Mouse (Mus musculus): ENCODE data around the gene Ovol1. TPM values are rescaled to one million over a fixed set of nuclear protein-coding genes. Genes with fewer than 3 reads are reported as not detected.

Ovol1 gene
- polyA plus RNA-seq, 1 experiment = 11.2 TPM

GRCm38 (mm10) chr19:5571831-5572230, 11.4 kb upstream of the Ovol1 start:
- WGBS = 67% methylated on average over 5 of the region's 5 CpGs
- no peak overlapping the region for H3K4me3 ChIP-seq (replicated peaks; ENCODE audit: extremely low read depth, low read depth, low read length)

DNA sequence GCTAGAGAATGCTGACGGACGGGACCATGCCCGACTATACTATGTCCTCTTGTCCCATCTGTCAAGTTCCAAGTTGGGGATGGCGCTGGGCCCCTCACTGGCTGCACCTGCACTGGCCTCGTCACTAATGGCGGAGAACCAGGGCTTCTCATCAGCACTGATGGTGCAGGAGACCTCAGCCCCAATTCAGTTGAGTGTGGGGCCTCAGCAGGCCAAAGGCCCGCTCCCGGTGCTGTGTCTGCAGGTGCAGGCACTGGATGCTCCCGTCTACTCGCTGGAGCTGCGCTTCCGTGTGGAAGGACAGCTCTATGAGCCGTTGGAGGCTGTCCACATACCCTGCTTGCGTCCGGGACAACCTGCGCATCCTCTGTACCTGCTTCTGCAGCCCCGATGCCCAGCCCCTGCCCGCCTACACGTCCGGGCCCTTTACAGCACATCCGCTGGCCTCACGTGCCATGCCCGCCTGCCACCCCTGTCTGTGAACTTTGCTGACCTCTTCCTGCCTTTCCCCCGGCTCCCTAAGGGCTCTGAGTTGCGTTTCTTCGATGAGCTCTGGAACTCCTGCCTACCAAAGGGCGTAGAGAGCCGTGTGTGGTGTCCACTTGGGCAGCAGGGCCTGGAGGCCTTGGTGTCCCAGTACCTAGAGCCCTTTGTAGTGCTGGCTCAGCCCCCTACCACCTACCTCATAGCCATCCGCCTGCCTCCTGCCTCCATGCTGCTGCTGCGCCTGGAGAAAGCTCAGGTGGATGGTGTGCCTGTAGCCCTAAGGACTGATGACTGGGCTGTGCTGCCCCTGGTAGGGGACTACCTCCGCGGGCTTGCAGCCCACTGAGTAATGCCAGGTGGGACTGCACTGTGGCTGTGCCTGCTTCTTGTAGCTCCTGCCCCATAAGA, 10.2 kb upstream of the Ovol1 start:
- TF ChIP-seq CTCF (IDR thresholded peaks at IDR 0.05; ENCODE audit: insufficient read depth, low read length) (no peak), POLR2A (IDR thresholded peaks at IDR 0.05; ENCODE audit: borderline replicate concordance, extremely low read depth, low read depth, low read length) (no peak)
- 92% methylated on average over 32 of the region's 32 CpGs for whole genome bisulfite sequencing
- peaks cover 11% of the 10 kb centered on the region for H3K4me1 ChIP-seq (ENCODE audit: control insufficient read depth, insufficient read depth, low read length)

More at GRCm38 (mm10) chr19:5571831-5572230, 11.4 kb upstream of the Ovol1 start:
- no peak for TF ChIP-seq POLR2A (IDR thresholded peaks at IDR 0.05; ENCODE audit: borderline replicate concordance, extremely low read depth, low read depth, low read length)
- no peak for TF ChIP-seq CTCF (IDR thresholded peaks at IDR 0.05; ENCODE audit: insufficient read depth, low read length)
- DNase-seq = no peak
- peaks cover 8% of the 10 kb centered on the region for H3K4me1 ChIP-seq (ENCODE audit: control insufficient read depth, insufficient read depth, low read length)

GRCm38 (mm10) chr19:5569521-5569920, 9.1 kb upstream of the Ovol1 start:
- DNase-seq = no peak
- WGBS = 90% methylated on average over 10 of the region's 10 CpGs
- Histone ChIP-seq H3K4me1 (ENCODE audit: control insufficient read depth, insufficient read depth, low read length) (peaks cover 11% of the 10 kb centered on the region), H3K4me3 (replicated peaks; ENCODE audit: extremely low read depth, low read depth, low read length) (no peak overlapping the region)
- no peak for TF ChIP-seq POLR2A (IDR thresholded peaks at IDR 0.05; ENCODE audit: borderline replicate concordance, extremely low read depth, low read depth, low read length)
- TF ChIP-seq CTCF (IDR thresholded peaks at IDR 0.05; ENCODE audit: insufficient read depth, low read length) = no peak

More for the DNA sequence above, 10.2 kb upstream of the Ovol1 start:
- H3K4me3 ChIP-seq (replicated peaks; ENCODE audit: extremely low read depth, low read depth, low read length) = no peak overlapping the region
- no peak for DNase-seq

GRCm38 (mm10) chr19:5568470-5569140, 8.2 kb upstream of the Ovol1 start:
- peak; percentile 84 for DNase-seq
- Histone ChIP-seq H3K4me1 (ENCODE audit: control insufficient read depth, insufficient read depth, low read length) (peaks cover 11% of the 10 kb centered on the region), H3K4me3 (replicated peaks; ENCODE audit: extremely low read depth, low read depth, low read length) (peak overlapping the region; percentile 92)
- WGBS = 6% methylated on average over 27 of the region's 27 CpGs
- no peak for TF ChIP-seq POLR2A (IDR thresholded peaks at IDR 0.05; ENCODE audit: borderline replicate concordance, extremely low read depth, low read depth, low read length)
- peak; percentile 86 for TF ChIP-seq CTCF (IDR thresholded peaks at IDR 0.05; ENCODE audit: insufficient read depth, low read length)

- Histone ChIP-seq H3K4me3 (replicated peaks; ENCODE audit: extremely low read depth, low read depth, low read length) (peak within 1 kb of the TSS; percentile 92), H3K4me1 (ENCODE audit: control insufficient read depth, insufficient read depth, low read length) (peaks cover 9% of the 10 kb centered on the region)
- TF ChIP-seq POLR2A (IDR thresholded peaks at IDR 0.05; ENCODE audit: borderline replicate concordance, extremely low read depth, low read depth, low read length) (peak; percentile 59), CTCF (IDR thresholded peaks at IDR 0.05; ENCODE audit: insufficient read depth, low read length) (peak; percentile 68)
- whole genome bisulfite sequencing = under 1% methylated on average over 101 of the region's 102 CpGs
- peak; percentile 92 for DNase-seq
Observed at GRCm38 (mm10) chr19:5567534-5568469, 7.4 kb upstream of the Ovol1 start, which contains the start of gene Ap5b1. Gene Ap5b1 (plus strand): TSS chr19:5568025.

DNA sequence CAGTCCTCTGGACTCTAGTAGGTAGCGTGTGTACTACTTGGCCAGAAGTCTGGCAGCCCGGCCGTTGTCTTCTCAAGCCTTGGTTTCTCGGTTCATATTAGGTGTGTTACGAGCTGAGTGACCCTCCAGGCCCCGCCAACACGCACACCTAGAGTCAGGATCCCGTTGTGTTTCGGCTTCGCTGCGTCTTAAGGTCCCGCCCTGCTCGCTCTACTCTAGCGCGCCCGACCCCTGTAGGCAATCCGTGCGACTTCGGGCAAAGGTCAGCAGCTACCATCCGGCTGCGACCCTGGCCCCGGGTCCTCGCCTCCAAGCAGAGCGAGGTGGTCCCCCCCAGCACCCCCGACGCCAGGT, 6.7 kb upstream of the Ovol1 start:
- Histone ChIP-seq H3K4me1 (ENCODE audit: control insufficient read depth, insufficient read depth, low read length) (peaks cover 5% of the 10 kb centered on the region; the same call in 1 of the 2 replicates), H3K4me3 (replicated peaks; ENCODE audit: extremely low read depth, low read depth, low read length) (peak overlapping the region; percentile 92)
- WGBS = 2% methylated on average over 26 of the region's 26 CpGs
- no peak for DNase-seq
- TF ChIP-seq CTCF (IDR thresholded peaks at IDR 0.05; ENCODE audit: insufficient read depth, low read length) (no peak), POLR2A (IDR thresholded peaks at IDR 0.05; ENCODE audit: borderline replicate concordance, extremely low read depth, low read depth, low read length) (no peak)

- DNase-seq = no peak
- Histone ChIP-seq H3K4me3 (replicated peaks; ENCODE audit: extremely low read depth, low read depth, low read length) (no peak overlapping the region), H3K4me1 (ENCODE audit: control insufficient read depth, insufficient read depth, low read length) (peaks cover 7% of the 10 kb centered on the region; the same call in 1 of the 2 replicates)
- 74% methylated on average over 5 of the region's 5 CpGs for WGBS
- TF ChIP-seq CTCF (IDR thresholded peaks at IDR 0.05; ENCODE audit: insufficient read depth, low read length) = no peak
Observed at GRCm38 (mm10) chr19:5566316-5566715, 5.9 kb upstream of the Ovol1 start.

GRCm38 (mm10) chr19:5562776-5563175, 2.3 kb upstream of the Ovol1 start:
- no peak for DNase-seq
- no peak overlapping the region for H3K4me3 ChIP-seq (replicated peaks; ENCODE audit: extremely low read depth, low read depth, low read length)
- TF ChIP-seq POLR2A (IDR thresholded peaks at IDR 0.05; ENCODE audit: borderline replicate concordance, extremely low read depth, low read depth, low read length) (no peak), CTCF (IDR thresholded peaks at IDR 0.05; ENCODE audit: insufficient read depth, low read length) (no peak)
- WGBS = 90% methylated on average over 10 of the region's 10 CpGs
- H3K4me1 ChIP-seq (ENCODE audit: control insufficient read depth, insufficient read depth, low read length) = peaks cover 7% of the 10 kb centered on the region; the same call in 1 of the 2 replicates

- TF ChIP-seq POLR2A (IDR thresholded peaks at IDR 0.05; ENCODE audit: borderline replicate concordance, extremely low read depth, low read depth, low read length) (no peak), CTCF (IDR thresholded peaks at IDR 0.05; ENCODE audit: insufficient read depth, low read length) (no peak)
- Histone ChIP-seq H3K4me1 (ENCODE audit: control insufficient read depth, insufficient read depth, low read length) (peaks cover 7% of the 10 kb centered on the region; the same call in 1 of the 2 replicates), H3K4me3 (replicated peaks; ENCODE audit: extremely low read depth, low read depth, low read length) (no peak overlapping the region)
- WGBS = 48% methylated on average over 3 of the region's 3 CpGs
- no peak for DNase-seq
Observed at GRCm38 (mm10) chr19:5561886-5562285, 1.4 kb upstream of the Ovol1 start.
